Mouse (Mus musculus): Measurements from ENCODE around the gene Fto. TPM values are rescaled to one million over a fixed set of nuclear protein-coding genes. Genes with fewer than 3 reads are reported as not detected.

The Fto gene
- total RNA-seq, 2 experiments from 2014 or later: 79.7 to 83.3 TPM

DNA sequence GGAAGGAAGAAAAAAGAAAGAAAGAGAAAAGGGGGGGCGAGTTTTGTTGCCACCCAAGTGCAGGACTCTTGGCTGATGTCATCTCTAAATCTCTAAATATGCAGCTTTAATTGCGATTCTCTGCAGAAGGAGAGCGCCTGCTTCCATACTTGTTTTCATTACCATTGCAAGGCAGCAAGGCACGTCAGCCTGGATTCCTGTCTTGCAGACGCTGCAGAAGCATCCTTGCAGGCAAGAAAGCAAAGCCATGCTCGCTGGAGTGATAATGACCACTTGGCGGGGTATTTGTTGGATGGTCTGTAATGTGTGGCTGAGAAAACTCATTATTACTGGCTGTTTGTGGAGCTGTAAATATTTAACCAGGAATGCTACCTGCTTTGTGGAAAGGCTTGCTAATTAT lies 396.4 kb downstream of the Fto start:
- intact Hi-C loops (cut with DNase I): loop anchor here (5.0 kb wide), 1 partner anchor 157 kb away; no protein-coding TSS in a partner anchor

DNA sequence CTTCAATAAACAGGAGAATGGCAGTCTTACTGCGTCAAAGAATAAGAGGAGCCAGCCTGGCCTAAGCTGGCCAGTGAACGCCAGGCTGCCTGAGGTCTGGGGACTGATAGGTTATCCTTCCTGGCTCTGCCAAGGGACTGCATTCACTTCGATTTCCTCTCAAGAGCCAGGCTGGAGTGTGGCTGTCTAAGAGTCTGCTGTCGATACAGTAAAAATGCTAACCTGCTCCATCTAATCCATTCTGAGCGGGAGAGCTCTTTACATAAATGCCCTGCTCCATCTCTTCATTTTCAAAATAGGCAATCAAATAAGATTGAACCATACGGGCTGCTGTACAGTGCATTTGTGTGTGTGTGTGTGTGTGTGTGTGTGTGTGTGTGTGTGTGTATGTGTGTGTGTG lies 397.9 kb downstream of the Fto start:
- intact Hi-C loops (cut with DNase I): loop anchor here (5.0 kb wide), 1 partner anchor 159 kb away; no protein-coding TSS in a partner anchor
- no peak for DNase-seq

More for the DNA sequence above, 396.4 kb downstream of the Fto start:
- DNase-seq: no peak

DNA sequence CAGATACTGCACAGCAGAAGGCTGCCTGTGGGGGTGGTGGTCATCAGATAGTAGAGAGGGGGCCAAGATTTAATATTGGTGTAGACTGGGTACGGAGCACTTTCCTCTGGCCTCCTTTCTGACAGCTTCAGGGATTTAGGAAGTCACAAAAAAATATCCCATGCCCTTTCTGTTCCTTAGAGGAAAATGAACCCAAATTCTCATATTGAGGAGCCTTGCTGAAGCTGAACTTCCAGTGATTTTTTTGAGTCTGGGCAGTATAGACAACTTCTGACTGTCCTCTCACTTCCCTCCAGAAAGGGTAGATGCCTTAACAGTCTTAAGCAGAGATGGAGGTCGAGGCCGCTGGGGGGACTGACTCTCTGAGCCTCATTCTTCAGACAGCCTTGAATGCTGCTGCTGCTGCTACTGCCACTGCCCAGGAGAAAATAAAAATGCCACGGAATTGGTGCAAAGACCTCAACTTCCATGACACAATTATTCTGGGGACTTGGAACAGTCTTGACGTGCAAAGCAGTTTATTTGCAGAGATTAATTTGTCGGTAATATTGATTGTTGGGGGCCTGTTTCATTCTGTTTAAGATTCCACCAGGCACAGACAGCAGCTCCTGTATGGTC lies 398.8 kb downstream of the Fto start:
- intact Hi-C loops (cut with DNase I): loop anchor here (5.0 kb wide), 1 partner anchor 160 kb away; no protein-coding TSS in a partner anchor
- DNase-seq: no peak

DNA sequence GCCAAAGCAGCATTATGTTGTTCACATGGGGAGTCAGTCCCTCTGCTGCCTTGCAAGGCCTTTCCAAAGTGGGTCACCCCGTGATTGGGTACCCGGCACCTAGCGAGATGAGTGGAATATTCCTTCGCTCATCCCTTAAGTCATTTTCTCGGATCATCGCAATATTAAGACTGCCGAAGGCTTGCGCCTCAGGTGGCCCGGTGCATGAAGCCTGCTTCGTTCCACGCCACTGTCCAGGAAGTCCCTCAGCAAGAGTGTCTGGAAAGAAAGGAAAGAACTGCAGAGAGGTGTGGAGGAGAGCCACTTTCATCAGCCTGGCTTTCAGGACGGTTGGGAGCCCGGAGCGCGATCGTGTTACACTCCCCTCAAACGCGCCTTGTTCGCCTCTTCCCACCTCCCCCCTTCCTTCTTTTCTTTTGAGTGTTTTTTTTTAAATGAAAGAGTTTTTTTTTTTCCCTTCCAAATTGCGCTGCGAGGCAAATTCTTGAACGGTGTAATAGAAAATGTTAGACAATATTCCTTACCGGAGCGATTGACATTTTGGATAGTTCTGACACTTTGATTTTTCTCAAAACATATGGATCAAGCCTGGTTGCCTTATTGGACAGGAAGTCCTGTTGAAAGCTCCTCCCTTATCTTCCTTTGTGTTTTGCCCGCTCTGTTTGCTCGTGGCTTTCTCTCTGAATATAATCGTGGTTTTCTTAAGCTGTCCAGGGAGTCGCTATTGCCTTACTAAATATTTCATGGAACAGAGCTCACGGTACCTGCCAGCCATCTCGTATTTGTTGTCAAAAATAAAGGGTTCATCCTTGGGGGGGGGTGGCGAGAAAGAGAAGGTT lies 399.6 kb downstream of the Fto start:
- DNase-seq: peak; percentile 19 to 23
- intact Hi-C loops (cut with DNase I): loop anchor here (5.0 kb wide), 1 partner anchor 161 kb away; no protein-coding TSS in a partner anchor

- intact Hi-C loops (cut with DNase I): loop anchor here (5.0 kb wide), 1 partner anchor 161 kb away; no protein-coding TSS in a partner anchor
- DNase-seq: peak; percentile 9 to 23
Observed at GRCm38 (mm10) chr8:91713677-91714312, 400.5 kb downstream of the Fto start.

- DNase-seq: no peak
- intact Hi-C loops (cut with DNase I): loop anchor here (5.0 kb wide), 1 partner anchor 162 kb away; no protein-coding TSS in a partner anchor
Observed at GRCm38 (mm10) chr8:91714733-91715132, 401.4 kb downstream of the Fto start.

- intact Hi-C loops (cut with DNase I): no loop called here
- peak; percentile 32 to 47 for DNase-seq
Observed at GRCm38 (mm10) chr8:91715387-91716085, 402.2 kb downstream of the Fto start.

Other genes starting within 250 kb of the Fto start
- 10 to 100 TPM; 20.0 to 20.7 TPM for gene Rbl2, start 243.5 kb upstream of the Fto start, total RNA-seq (2021)
- 10 to 100 TPM; 36.1 to 40.3 TPM for gene Aktip, start 113.5 kb upstream of the Fto start, total RNA-seq (2021)
- 1 to 10 TPM; 2.7 to 5.8 TPM for gene Rpgrip1l, start 263 bp upstream of the Fto start, total RNA-seq (2021)